Mouse (Mus musculus) stomach, adult 2 months (tissue): ENCODE data around the gene 9230113P08Rik. TPM values are rescaled to one million over a fixed set of nuclear protein-coding genes. Genes with fewer than 3 reads are reported as not detected.

Experiments
- polyA plus RNA-seq: library from polyadenylated mRNA; depleted of rRNA; stranded (reverse); fragments of >200 nt; gene quantifications from 2 replicates; pipeline ENCODE4 v1.2.3, GENCODE M21; 2012; rRNA removed

Gene 9230113P08Rik
- not detected in 2 replicates for polyA plus RNA-seq

DNA sequence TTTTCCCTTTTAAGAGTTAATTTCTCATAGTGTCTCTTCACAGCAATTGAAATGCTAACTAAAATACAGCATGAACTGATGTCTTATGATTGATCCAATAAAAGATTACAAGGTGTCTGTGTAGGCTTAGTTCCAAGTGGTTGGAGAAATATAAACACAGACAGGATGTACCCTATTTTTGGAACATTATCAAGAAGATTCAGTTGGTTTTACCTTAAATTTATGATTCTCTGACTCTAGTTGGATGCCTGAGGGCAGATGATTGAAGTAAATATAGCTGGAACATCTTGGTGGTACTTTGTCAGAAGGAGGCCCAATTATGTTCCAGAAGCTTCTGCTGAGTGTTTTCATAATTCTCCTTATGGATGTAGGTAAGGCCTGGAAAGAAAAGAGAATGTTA lies at the start of gene 9230113P08Rik:
9230113P08Rik (plus strand) TSS at position 301 of the 400 bp plus-strand sequence.

Other genes starting within 250 kb of the 9230113P08Rik start
- gene Pate1, start 221.0 kb upstream of the 9230113P08Rik start, polyA plus RNA-seq, result not detected in 2 replicates
- not detected in 2 replicates for gene Gm17677, start 167.4 kb upstream of the 9230113P08Rik start, polyA plus RNA-seq
- gene Gm17727, start 130.3 kb upstream of the 9230113P08Rik start, polyA plus RNA-seq, result not detected in 2 replicates
- 0.10 TPM in 1 of 2 replicates, not detected in the other for gene Gm27235, start 118.3 kb upstream of the 9230113P08Rik start, polyA plus RNA-seq
- 0.08 TPM in 1 of 2 replicates, not detected in the other for gene D730048I06Rik, start 118.3 kb upstream of the 9230113P08Rik start, polyA plus RNA-seq
- 0.14 TPM in 1 of 2 replicates, not detected in the other for gene 9230110F15Rik, start 64.3 kb upstream of the 9230113P08Rik start, polyA plus RNA-seq
- not detected in 2 replicates for gene Gm5916, start 220.4 kb downstream of the 9230113P08Rik start, polyA plus RNA-seq